Mouse (Mus musculus) activated CD4-positive, CD25-positive, alpha-beta regulatory T cell, adult 4 months (primary cell): ENCODE data around the gene Arl9. TPM values are rescaled to one million over a fixed set of nuclear protein-coding genes. Genes with fewer than 3 reads are reported as not detected.
"Not testable (repeated sequence)": the region's sequence is repeated elsewhere in the genome, so short reads cannot be mapped to it uniquely, and the experiment has no call there.

ENCODE experiments used
- ATAC-seq: one replicate; pipeline ENCODE4 v1.8.0; 2017
- polyA plus RNA-seq, 2 experiments: library from polyadenylated mRNA; unstranded; fragments of 100-300 nt; shearing (Covaris generic); gene quantifications; one replicate each; pipeline ENCODE4 v1.2.1; 2017

Gene Arl9
- polyA plus RNA-seq, 2 experiments from 2014 or later, result not detected

DNA sequence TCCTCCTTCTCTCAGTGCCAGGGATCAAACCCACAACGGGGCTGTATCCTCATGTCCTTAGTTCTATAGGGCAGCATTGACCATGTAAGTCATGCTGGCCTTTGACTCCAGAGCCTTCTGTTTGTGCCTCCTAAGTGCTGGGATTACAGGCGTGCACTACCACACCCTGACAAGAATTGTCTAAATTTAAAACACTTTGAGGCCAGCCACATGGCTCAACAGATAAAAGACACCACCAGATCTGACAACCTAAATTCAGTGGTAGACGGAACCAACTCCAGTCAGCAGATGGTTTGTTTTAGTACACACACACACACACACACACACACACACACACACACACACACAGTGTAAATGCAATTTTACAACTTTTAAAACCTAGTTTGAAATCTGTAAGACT is 24.2 kb downstream of the Arl9 start:
- ATAC-seq, result no peak

- ATAC-seq, result no peak
These were observed 25.9 kb downstream of the Arl9 start for GRCm38 (mm10) chr5:77029735-77030134.

- ATAC-seq, result not testable (repeated sequence)
These were observed 31.2 kb downstream of the Arl9 start for GRCm38 (mm10) chr5:77035101-77035500.

- ATAC-seq, result no peak
These were observed 34.6 kb downstream of the Arl9 start for GRCm38 (mm10) chr5:77038451-77038850.

GRCm38 (mm10) chr5:77039391-77039790 is 35.5 kb downstream of the Arl9 start:
- no peak for ATAC-seq

- ATAC-seq, result no peak
These were observed 40.5 kb downstream of the Arl9 start for GRCm38 (mm10) chr5:77044362-77044761.

DNA sequence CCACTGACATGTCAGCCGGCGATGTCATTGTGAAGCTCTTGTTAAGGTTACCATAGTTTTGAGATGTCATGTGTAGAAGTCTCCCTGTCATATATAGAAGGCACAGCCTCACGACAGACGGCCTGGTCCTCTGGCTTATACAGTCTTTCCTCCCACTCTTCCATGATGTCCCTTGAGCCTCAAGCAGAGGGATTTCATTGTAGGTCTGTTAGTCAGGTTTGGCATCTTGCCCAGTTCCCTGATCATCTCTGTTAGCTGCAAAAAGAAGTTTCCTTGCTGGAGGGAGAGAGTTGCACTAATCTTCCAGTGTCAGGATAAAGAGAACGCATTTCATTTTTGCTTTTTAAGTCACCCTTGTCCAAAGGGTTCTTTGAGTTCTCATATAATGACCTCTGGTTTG is 48.8 kb downstream of the Arl9 start:
- ATAC-seq, result no peak

GRCm38 (mm10) chr5:77056881-77057440 is 53.1 kb downstream of the Arl9 start:
- no peak for ATAC-seq

Other genes starting within 250 kb of the Arl9 start
- gene Aasdh, start 98.5 kb upstream of the Arl9 start, polyA plus RNA-seq, result 10 to 100 TPM in 1 of 2 experiments, 1 to 10 TPM in 1; 9.3 to 16.3 TPM
- 100 to 1,000 TPM; 185 to 199 TPM for gene Paics, start 52.7 kb upstream of the Arl9 start, polyA plus RNA-seq
- gene Ppat, start 52.5 kb upstream of the Arl9 start, polyA plus RNA-seq, result 10 to 100 TPM; 27.9 to 35.6 TPM
- 100 to 1,000 TPM; 123 to 144 TPM for gene Srp72, start 29.4 kb upstream of the Arl9 start, polyA plus RNA-seq
- gene Thegl, start 12.0 kb downstream of the Arl9 start, polyA plus RNA-seq, result not detected
- 10 to 100 TPM; 17.5 to 20.6 TPM for gene Hopx, start 111.1 kb downstream of the Arl9 start, polyA plus RNA-seq
- gene Spink2, start 207.4 kb downstream of the Arl9 start, polyA plus RNA-seq, result under 1 TPM in 1 of 2 experiments, not detected in 1; 0.73 TPM